Mouse (Mus musculus) gastrocnemius, adult 18-20 months (tissue): ENCODE data around the gene Krt17. TPM values are rescaled to one million over a fixed set of nuclear protein-coding genes. Genes with fewer than 3 reads are reported as not detected.
"Not testable (repeated sequence)": the region's sequence is repeated elsewhere in the genome, so short reads cannot be mapped to it uniquely, and the experiment has no call there.

Experiments
- DNase-seq: peaks from one replicate; pipeline ENCODE4 v3.0.0; 2021; ENCODE audit warnings: low spot score
- total RNA-seq, 2 experiments: library from RNA; stranded (reverse); gene quantifications; 2 replicates each; pipeline ENCODE4 v1.2.3; 2021

Gene Krt17
- total RNA-seq, 2 experiments from 2014 or later: 0.14 TPM; not detected in 1

- no peak for DNase-seq
These were observed 9.0 kb upstream of the Krt17 start, which contains the start of gene Krt42 for GRCm38 (mm10) chr11:100269821-100270332. TSS of gene Krt42 (minus strand) at chr11:100269871.

- DNase-seq: no peak
These were observed 1.5 kb upstream of the Krt17 start for GRCm38 (mm10) chr11:100262058-100262980.

DNA sequence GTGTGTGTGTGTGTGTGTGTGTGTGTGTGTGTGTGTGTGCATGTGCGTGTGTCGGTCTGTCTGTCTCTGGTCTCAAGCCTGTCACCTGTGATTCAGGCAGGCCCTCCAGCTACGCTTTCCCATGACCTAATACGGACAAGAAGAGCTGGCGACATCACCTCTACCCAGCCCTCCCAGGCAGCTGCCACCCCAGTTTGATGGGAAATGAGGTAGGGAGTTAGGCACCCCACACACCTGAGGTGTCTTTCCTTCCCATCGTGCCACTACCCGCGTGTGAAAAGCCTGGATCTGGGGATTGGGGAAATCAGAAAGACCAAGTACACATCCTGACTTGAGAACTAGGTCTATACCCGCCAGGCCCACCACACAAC is 391 bp upstream of the Krt17 start:
- DNase-seq: no peak

GRCm38 (mm10) chr11:100259079-100259478 is 1.8 kb downstream of the Krt17 start:
- no peak for DNase-seq

DNA sequence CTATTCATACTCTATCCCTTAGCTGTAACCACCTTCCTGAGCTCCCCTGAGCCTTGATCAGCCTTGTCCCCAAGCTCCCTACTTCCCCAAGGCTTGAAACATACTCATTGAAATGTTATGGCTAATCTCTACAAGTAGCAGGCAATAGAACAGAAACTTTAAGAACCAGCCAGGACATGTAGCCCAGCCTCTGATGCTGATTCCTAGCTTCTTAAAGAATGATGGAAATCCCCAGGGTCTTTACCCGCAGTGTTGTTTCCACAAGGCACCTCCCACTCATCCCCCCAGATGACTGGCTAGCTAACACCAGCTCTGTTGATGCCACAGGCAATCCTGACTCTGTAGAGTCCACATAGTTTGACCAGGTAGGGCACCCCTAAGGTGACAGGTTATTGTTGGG is 2.9 kb downstream of the Krt17 start:
- DNase-seq: no peak

- no peak for DNase-seq
These were observed 5.3 kb downstream of the Krt17 start for GRCm38 (mm10) chr11:100255514-100255913.

DNA sequence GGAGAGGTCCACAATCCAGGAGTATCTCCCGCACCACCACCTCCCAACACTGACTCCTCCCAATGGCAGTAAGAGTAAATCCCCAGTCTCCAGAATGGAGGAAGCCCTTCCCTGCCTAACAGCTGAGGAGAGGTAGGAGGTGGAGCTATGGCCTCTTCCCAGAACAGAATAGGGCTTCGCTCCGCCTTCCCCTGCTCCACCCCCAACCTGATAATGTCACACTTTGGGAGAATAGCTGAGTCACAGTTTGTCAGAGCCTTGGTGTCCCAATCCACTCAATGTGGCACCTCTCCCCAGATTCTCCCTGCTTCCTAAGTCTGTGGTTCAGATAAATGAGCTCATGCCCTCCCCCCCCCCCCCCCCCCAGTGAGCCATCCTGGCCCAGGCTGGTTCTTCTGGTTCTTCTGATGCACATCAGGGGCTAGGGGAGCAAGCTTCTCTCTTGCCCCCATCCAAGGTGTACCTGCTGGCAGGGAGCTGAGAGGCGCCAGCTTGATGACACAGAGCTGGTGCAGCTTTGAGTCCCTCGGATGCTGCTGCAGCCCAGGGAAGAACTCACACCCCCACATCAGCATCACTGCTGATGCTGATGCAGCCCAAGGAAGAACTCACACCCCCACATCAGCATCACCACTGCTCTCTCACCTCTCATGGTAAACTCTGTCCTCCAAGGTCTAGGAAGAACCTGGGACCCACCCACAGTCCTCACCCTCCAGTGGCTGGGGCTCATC is 6.3 kb downstream of the Krt17 start:
- no peak for DNase-seq

DNA sequence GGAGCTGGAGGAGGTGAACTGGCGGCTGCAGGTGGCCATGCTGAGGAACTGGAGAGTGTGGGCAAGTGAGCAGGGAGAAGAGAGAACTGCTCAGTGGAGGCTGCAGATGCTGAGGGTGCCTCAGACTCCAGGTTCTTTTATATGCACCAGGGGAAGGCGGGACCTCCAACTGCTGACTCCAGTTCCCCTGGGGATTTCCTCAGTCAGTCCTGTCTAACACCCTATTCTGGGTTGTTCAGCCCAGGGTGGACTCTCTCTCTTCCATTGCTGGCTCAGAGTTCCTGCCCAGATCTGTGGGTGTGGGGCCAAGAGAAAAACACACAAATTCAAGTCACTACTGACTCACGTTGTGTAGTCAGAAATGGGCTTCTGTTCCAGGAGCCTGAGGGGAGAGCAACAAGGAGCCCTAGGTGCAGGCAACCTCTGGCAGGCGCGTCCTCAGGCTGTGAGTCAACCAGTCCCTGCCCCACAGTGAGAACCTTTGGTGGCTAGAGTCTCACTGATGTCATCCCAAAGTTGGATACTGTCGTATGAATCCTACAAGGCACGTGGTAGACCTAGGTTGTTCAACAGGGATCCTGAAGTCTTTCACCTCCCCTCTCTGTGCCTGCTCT is 11.9 kb downstream of the Krt17 start, which contains the start of gene Krt16:
Krt16 (minus strand) TSS at position 51 of the 614 bp plus-strand sequence.
- no peak for DNase-seq

GRCm38 (mm10) chr11:100246471-100246870 is 14.4 kb downstream of the Krt17 start:
- not testable (repeated sequence) for DNase-seq

DNA sequence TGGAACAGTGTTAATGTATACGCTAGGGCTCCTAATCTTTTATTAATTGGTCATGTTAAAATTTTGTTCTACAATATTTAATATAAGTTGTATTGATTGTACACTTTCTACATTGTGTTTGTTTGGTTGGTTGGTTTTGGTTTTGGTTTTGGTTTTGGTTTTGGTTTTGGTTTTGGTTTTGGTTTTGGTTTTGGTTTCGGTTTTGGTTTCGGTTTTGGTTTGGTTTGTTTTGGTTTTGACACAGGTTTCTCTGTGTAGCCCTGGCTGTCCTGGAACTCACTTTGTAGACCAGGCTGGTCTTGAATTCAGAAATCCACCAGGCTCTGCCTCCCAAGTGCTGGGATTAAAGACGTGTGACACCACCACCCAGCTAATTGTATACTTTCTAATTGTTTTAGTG is 20.6 kb downstream of the Krt17 start:
- not testable (repeated sequence) for DNase-seq

DNA sequence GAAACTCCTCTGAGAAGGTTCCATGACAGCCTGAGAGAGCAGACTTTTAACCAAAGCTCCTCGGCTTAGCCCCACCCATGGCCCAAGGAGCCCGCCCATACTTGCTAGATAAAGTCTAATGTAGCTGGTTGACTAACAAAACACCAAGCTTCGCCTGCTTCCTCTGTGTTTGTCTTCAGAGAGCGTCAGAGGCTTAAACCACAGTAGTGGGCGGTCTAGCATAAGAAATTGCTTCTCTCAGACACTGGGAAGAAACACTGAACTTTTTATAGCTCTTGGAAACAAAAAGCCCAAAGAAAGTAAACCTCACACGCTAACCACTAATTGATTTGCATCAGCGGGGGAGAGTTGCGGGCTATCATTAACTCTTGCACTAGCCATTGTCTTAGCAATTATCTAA is 39.1 kb downstream of the Krt17 start:
- DNase-seq: no peak

- no peak for DNase-seq
These were observed 41.5 kb downstream of the Krt17 start for GRCm38 (mm10) chr11:100219304-100219703.

DNA sequence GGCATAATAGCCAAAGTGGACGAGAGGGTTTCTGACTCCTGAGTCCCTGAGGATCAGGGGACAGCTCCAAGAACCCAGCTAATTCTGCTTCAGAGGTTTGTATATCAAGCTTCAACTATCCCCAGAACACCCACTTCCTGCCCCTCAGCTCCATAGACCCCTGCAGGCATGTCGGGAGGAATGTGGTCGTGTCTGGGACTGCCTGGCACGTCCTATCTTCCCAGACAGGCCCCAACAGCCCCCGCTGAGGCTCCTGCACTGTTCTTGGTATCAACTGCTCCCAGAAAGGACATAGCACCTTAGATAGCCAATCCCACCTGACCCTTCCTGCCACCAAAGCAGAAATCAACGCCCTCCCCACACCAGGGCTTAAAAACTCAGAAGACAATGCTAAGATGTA is 52.3 kb downstream of the Krt17 start:
- DNase-seq: no peak

GRCm38 (mm10) chr11:100207498-100207897 is 53.3 kb downstream of the Krt17 start, which contains the start of gene Krt14:
TSS of gene Krt14 (minus strand) at chr11:100207548.
- DNase-seq: no peak

Other genes starting within 250 kb of the Krt17 start
- gene Krt33a, start 244.8 kb downstream of the Krt17 start, total RNA-seq: under 1 TPM in 1 of 2 experiments, not detected in 1; 0.21 TPM
- gene Krt33b, start 231.2 kb downstream of the Krt17 start, total RNA-seq: not detected
- gene Krt34, start 219.5 kb downstream of the Krt17 start, total RNA-seq: under 1 TPM in 1 of 2 experiments, not detected in 1; 0.25 TPM
- gene Krt31, start 210.5 kb downstream of the Krt17 start, total RNA-seq: not detected
- not detected for gene Krt32, start 172.8 kb downstream of the Krt17 start, total RNA-seq
- gene Krt35, start 164.8 kb downstream of the Krt17 start, total RNA-seq: not detected
- gene Krt36, start 155.4 kb downstream of the Krt17 start, total RNA-seq: not detected
- gene Krt13, start 139.5 kb downstream of the Krt17 start, total RNA-seq: not detected
- gene Krt15, start 125.1 kb downstream of the Krt17 start, total RNA-seq: not detected
- under 1 TPM; 0.37 to 0.57 TPM for gene Krt19, start 112.4 kb downstream of the Krt17 start, total RNA-seq
- not detected for gene Krt9, start 67.8 kb downstream of the Krt17 start, total RNA-seq
- gene Krt14, start 53.5 kb downstream of the Krt17 start, total RNA-seq: not detected
- not detected for gene Krt16, start 12.1 kb downstream of the Krt17 start, total RNA-seq
- gene Krt42, start 8.8 kb upstream of the Krt17 start, total RNA-seq: not detected
- 1,000 to 10,000 TPM; 1,490 to 1,592 TPM for gene Eif1, start 58.9 kb upstream of the Krt17 start, total RNA-seq
- gene Gast, start 73.4 kb upstream of the Krt17 start, total RNA-seq: not detected
- under 1 TPM; 0.26 to 0.53 TPM for gene Hap1, start 95.1 kb upstream of the Krt17 start, total RNA-seq
- gene Jup, start 136.7 kb upstream of the Krt17 start, total RNA-seq: 10 to 100 TPM; 73.4 to 81.3 TPM
- gene P3h4, start 153.8 kb upstream of the Krt17 start, total RNA-seq: 1 to 10 TPM; 1.6 to 3.2 TPM
- gene Fkbp10, start 154.7 kb upstream of the Krt17 start, total RNA-seq: 1 to 10 TPM; 1.9 to 2.6 TPM
- gene Nt5c3b, start 180.8 kb upstream of the Krt17 start, total RNA-seq: 1 to 10 TPM; 7.7 to 8.3 TPM
- gene Klhl10, start 180.9 kb upstream of the Krt17 start, total RNA-seq: under 1 TPM; 0.25 to 0.28 TPM
- 1 to 10 TPM; 2.7 to 4.2 TPM for gene Klhl11, start 211.7 kb upstream of the Krt17 start, total RNA-seq